Mouse (Mus musculus): ENCODE results near the gene Frat2. TPM values are rescaled to one million over a fixed set of nuclear protein-coding genes. Genes with fewer than 3 reads are reported as not detected.

The Frat2 gene
- polyA plus RNA-seq (2014; fragmentation: Illumina TruSeq; extraction: RNeasy Lipid Tissue Mini Kit (QIAGEN cat#74804); ENCODE audit: low read depth, low replicate concordance): 0.73 TPM

GRCm38 (mm10) chr19:41847992-41848851 lies at the start of gene Frat2:
Frat2 (minus strand) TSS chr19:41848132.

GRCm38 (mm10) chr19:41895460-41896318 lies 47.8 kb upstream of the Frat2 start, which contains the start of gene Rrp12:
Rrp12 (minus strand) TSS chr19:41896173.

DNA sequence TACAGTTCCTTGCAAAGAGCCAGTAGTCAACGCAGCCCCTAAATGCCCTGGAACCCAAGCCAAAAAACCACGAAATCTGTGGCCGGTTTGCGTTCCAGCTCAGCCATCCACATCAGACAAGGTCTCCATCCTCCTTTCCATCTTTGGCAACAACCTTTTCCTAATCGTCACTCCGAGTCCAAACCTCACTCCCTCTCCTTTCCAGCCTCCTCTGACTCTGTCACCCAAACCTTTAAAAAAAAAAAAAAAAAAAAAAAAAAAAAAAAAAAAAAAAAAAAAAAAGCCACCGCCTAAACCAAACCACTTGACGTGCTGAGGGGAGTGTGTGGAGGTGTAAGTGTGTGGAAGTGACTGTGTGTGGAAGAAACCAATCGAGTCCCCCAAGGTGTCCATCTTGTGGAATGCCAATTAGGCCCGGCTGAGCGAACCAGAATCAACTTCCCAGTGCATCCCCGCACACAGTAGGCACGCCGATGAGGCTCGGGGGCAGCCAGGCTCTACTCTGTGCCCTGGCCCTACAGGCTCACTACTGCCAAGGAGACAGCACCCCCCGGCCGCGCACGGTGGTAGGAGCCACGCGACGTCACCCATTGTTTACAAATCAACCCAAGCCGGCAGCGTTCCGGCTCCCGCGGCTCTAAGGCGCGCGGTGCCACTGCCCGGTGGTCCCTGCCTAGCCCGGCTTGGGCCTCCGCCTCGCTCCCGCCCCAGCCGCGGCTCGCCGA lies 18.4 kb downstream of the Frat2 start, which contains the start of gene Frat1:
Frat1 (plus strand) TSS at position 590 of the 725 bp plus-strand sequence.

GRCm38 (mm10) chr19:41801742-41802369 lies 46.1 kb downstream of the Frat2 start, which contains the start of gene Arhgap19:
Arhgap19 (minus strand) TSS chr19:41802047.

Other genes starting within 250 kb of the Frat2 start
- not detected for gene Slit1, start 104.5 kb downstream of the Frat2 start, polyA plus RNA-seq (2014; fragmentation: Illumina TruSeq; extraction: RNeasy Lipid Tissue Mini Kit (QIAGEN cat#74804); ENCODE audit: low read depth, low replicate concordance)
- 1.4 TPM for gene Arhgap19, start 46.1 kb downstream of the Frat2 start, polyA plus RNA-seq (2014; fragmentation: Illumina TruSeq; extraction: RNeasy Lipid Tissue Mini Kit (QIAGEN cat#74804); ENCODE audit: low read depth, low replicate concordance)
- 0.32 TPM for gene Frat1, start 18.2 kb downstream of the Frat2 start, polyA plus RNA-seq (2014; fragmentation: Illumina TruSeq; extraction: RNeasy Lipid Tissue Mini Kit (QIAGEN cat#74804); ENCODE audit: low read depth, low replicate concordance)
- gene Rrp12, start 48.0 kb upstream of the Frat2 start, polyA plus RNA-seq (2014; fragmentation: Illumina TruSeq; extraction: RNeasy Lipid Tissue Mini Kit (QIAGEN cat#74804); ENCODE audit: low read depth, low replicate concordance): 0.32 TPM
- gene Pgam1, start 63.8 kb upstream of the Frat2 start, polyA plus RNA-seq (2014; fragmentation: Illumina TruSeq; extraction: RNeasy Lipid Tissue Mini Kit (QIAGEN cat#74804); ENCODE audit: low read depth, low replicate concordance): 398 TPM
- gene Exosc1, start 85.3 kb upstream of the Frat2 start, polyA plus RNA-seq (2014; fragmentation: Illumina TruSeq; extraction: RNeasy Lipid Tissue Mini Kit (QIAGEN cat#74804); ENCODE audit: low read depth, low replicate concordance): 21.0 TPM
- 27.7 TPM for gene Zdhhc16, start 85.3 kb upstream of the Frat2 start, polyA plus RNA-seq (2014; fragmentation: Illumina TruSeq; extraction: RNeasy Lipid Tissue Mini Kit (QIAGEN cat#74804); ENCODE audit: low read depth, low replicate concordance)
- 8.0 TPM for gene Mms19, start 133.0 kb upstream of the Frat2 start, polyA plus RNA-seq (2014; fragmentation: Illumina TruSeq; extraction: RNeasy Lipid Tissue Mini Kit (QIAGEN cat#74804); ENCODE audit: low read depth, low replicate concordance)
- gene Ubtd1, start 133.6 kb upstream of the Frat2 start, polyA plus RNA-seq (2014; fragmentation: Illumina TruSeq; extraction: RNeasy Lipid Tissue Mini Kit (QIAGEN cat#74804); ENCODE audit: low read depth, low replicate concordance): not detected
- gene Ankrd2, start 187.9 kb upstream of the Frat2 start, polyA plus RNA-seq (2014; fragmentation: Illumina TruSeq; extraction: RNeasy Lipid Tissue Mini Kit (QIAGEN cat#74804); ENCODE audit: low read depth, low replicate concordance): not detected
- gene Hoga1, start 197.5 kb upstream of the Frat2 start, polyA plus RNA-seq (2014; fragmentation: Illumina TruSeq; extraction: RNeasy Lipid Tissue Mini Kit (QIAGEN cat#74804); ENCODE audit: low read depth, low replicate concordance): 61.7 TPM
- not detected for gene 4933411K16Rik, start 204.1 kb upstream of the Frat2 start, polyA plus RNA-seq (2014; fragmentation: Illumina TruSeq; extraction: RNeasy Lipid Tissue Mini Kit (QIAGEN cat#74804); ENCODE audit: low read depth, low replicate concordance)
- gene Morn4, start 238.2 kb upstream of the Frat2 start, polyA plus RNA-seq (2014; fragmentation: Illumina TruSeq; extraction: RNeasy Lipid Tissue Mini Kit (QIAGEN cat#74804); ENCODE audit: low read depth, low replicate concordance): 1.1 TPM
- 8.7 TPM for gene Pi4k2a, start 242.3 kb upstream of the Frat2 start, polyA plus RNA-seq (2014; fragmentation: Illumina TruSeq; extraction: RNeasy Lipid Tissue Mini Kit (QIAGEN cat#74804); ENCODE audit: low read depth, low replicate concordance)

Data from kidney, adult 10 weeks (tissue).